Mouse (Mus musculus) stomach, postnatal 0 days (tissue): Measurements from ENCODE around the gene Zfp513. TPM values are rescaled to one million over a fixed set of nuclear protein-coding genes. Genes with fewer than 3 reads are reported as not detected.
A peak's percentile ranks its signal among the peaks of the same experiment; 100 is the strongest.

Source experiments
- ATAC-seq: fragments of 200-750 bp; cut with Nextera tagmentation; 2 replicates; pipeline ENCODE4 v1.8.0; 2017; ENCODE audit not compliant: low FRiP score, low TSS enrichment
- DNase-seq: peaks from one replicate; pipeline ENCODE4 v3.0.0-alpha.2; 2016; ENCODE audit warnings: low spot score
- H3K27ac ChIP-seq: fragments of 300-500 bp; sonication (generic); replicated peaks from 2 replicates; pipeline ENCODE4 v1.5.1; 2014; ENCODE audit warnings: mild to moderate bottlenecking, control low read depth
- H3K27me3 ChIP-seq: fragments of 300-500 bp; sonication (generic); 2 replicates; pipeline ENCODE4 v1.6.1; 2014; ENCODE audit warnings: low read length; ENCODE audit not compliant: control insufficient read depth, insufficient read depth
- H3K36me3 ChIP-seq: fragments of 300-500 bp; sonication (generic); 2 replicates; pipeline ENCODE4 v1.6.1; 2014; ENCODE audit warnings: low read length, mixed read lengths; ENCODE audit not compliant: control insufficient read depth, insufficient read depth
- H3K4me1 ChIP-seq: fragments of 300-500 bp; sonication (generic); replicated peaks from 2 replicates; pipeline ENCODE4 v1.6.1; 2014; ENCODE audit warnings: antibody characterized with exemption; ENCODE audit not compliant: control insufficient read depth, insufficient read depth
- H3K4me2 ChIP-seq: fragments of 300-500 bp; sonication (generic); replicated peaks from 2 replicates; pipeline ENCODE4 v1.6.1; 2014; ENCODE audit warnings: low read depth, mild to moderate bottlenecking, control low read depth, moderate library complexity
- H3K4me3 ChIP-seq: fragments of 300-500 bp; sonication (generic); 2 replicates; pipeline ENCODE4 v1.5.1; 2014; ENCODE audit warnings: low read depth, low read length, control low read depth
- H3K9ac ChIP-seq: fragments of 300-500 bp; sonication (generic); 2 replicates; pipeline ENCODE4 v1.6.1; 2014; ENCODE audit warnings: mild to moderate bottlenecking, low read length, control low read depth, mixed read lengths
- H3K9me3 ChIP-seq: fragments of 300-500 bp; sonication (generic); 2 replicates; pipeline ENCODE4 v1.6.1; 2016; ENCODE audit warnings: low read length; ENCODE audit not compliant: control insufficient read depth
- CTCF ChIP-seq: IDR thresholded peaks from 2 replicates; pipeline ENCODE4 v1.5.1; 2016; ENCODE audit warnings: antibody characterized with exemption, low read depth, mild to moderate bottlenecking, moderate library complexity
- EP300 ChIP-seq: optimal IDR thresholded peaks from 2 replicates; pipeline ENCODE3; 2016; ENCODE audit warnings: antibody characterized with exemption
- WGBS: fragments of 180-500 bp; shearing (Covaris S2); extraction: QIAGEN DNeasy Blood & Tissue Kit; methylation state at CpG from one replicate; pipeline ENCODE4 v1.1.7; 2014; 5-methylcytosine and 5-hydroxymethylcytosine counted together
- polyA plus RNA-seq: library from polyadenylated mRNA; unstranded; fragments of >200 nt; fragmentation: Nextera tagmentation; extraction: Ambion mirVana; gene quantifications from 2 replicates; pipeline ENCODE4 v1.2.1, GENCODE M21; 2015

Gene Zfp513
- polyA plus RNA-seq, 1 experiment from 2014 or later, result 4.8 TPM

GRCm38 (mm10) chr5:31190201-31190600, 11.9 kb downstream of the Zfp513 start:
- DNase-seq (no peak), ATAC-seq (no peak)
- H3K4me3 ChIP-seq, result no peak overlapping the region
- no peak overlapping the region for H3K4me2 ChIP-seq
- H3K9ac ChIP-seq, result no peak overlapping the region
- H3K4me1 ChIP-seq, result 0 out of 2 replicates have a peak, but pooled peaks cover 3% of the 10 kb centered on the region
- H3K36me3 ChIP-seq, result peaks cover 25% of the 10 kb centered on the region; the same call in 1 of the 2 replicates
- no peaks in the 10 kb centered on the region for H3K27me3 ChIP-seq
- no peak for TF ChIP-seq CTCF
- no peak for TF ChIP-seq EP300
- H3K9me3 ChIP-seq, result no peaks in the 10 kb centered on the region
- WGBS, result 85% methylated on average over 9 of the region's 9 CpGs
- H3K27ac ChIP-seq, result no peak overlapping the region

- H3K27ac ChIP-seq, result no peak overlapping the region
- no peak overlapping the region for H3K4me3 ChIP-seq
- no peak overlapping the region for H3K4me2 ChIP-seq
- no peaks in the 10 kb centered on the region for H3K27me3 ChIP-seq
- H3K9me3 ChIP-seq, result no peaks in the 10 kb centered on the region
- H3K4me1 ChIP-seq, result no peaks in the 10 kb centered on the region
- H3K9ac ChIP-seq, result no peak overlapping the region
- ATAC-seq, result no peak
- WGBS, result 64% methylated on average over 4 of the region's 4 CpGs
- TF ChIP-seq EP300, result no peak
- peak; percentile 66 for TF ChIP-seq CTCF
- no peak for DNase-seq
- H3K36me3 ChIP-seq, result peaks cover 22% of the 10 kb centered on the region; the same call in 1 of the 2 replicates
These were observed 13.8 kb downstream of the Zfp513 start for GRCm38 (mm10) chr5:31188223-31188840.

DNA sequence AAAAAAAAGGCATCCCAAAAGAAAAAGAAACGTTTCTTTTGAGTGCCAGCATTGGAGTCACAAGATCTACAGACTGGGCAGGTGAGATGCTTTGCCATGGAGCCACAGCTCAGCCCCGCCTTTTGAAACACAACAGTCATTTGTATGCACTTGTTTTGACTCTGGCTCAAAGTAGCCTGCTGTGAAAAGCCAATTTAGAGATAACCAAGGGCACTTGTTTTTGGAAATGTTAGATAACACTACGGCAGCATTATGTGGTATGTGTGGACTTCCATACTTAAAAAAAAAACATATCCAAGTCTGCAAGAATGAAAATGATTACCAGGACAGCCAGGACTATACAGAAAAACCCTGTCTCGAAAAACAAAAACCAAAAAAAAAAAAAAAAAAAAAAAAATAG, 18.4 kb downstream of the Zfp513 start:
- Histone ChIP-seq H3K9me3 (no peaks in the 10 kb centered on the region), H3K4me1 (no peaks in the 10 kb centered on the region), H3K4me2 (no peak overlapping the region), H3K4me3 (no peak overlapping the region), H3K27ac (no peak overlapping the region), H3K9ac (no peak overlapping the region), H3K27me3 (no peaks in the 10 kb centered on the region), H3K36me3 (peaks cover 14% of the 10 kb centered on the region; the same call in 1 of the 2 replicates)
- TF ChIP-seq CTCF, result no peak
- TF ChIP-seq EP300, result no peak
- WGBS, result 43% methylated on average over 4 of the region's 4 CpGs
- no peak for DNase-seq
- ATAC-seq, result no peak

GRCm38 (mm10) chr5:31181183-31181770, 20.8 kb downstream of the Zfp513 start:
- no peak overlapping the region for H3K27ac ChIP-seq
- no peak for DNase-seq
- no peaks in the 10 kb centered on the region for H3K4me1 ChIP-seq
- no peaks in the 10 kb centered on the region for H3K27me3 ChIP-seq
- H3K36me3 ChIP-seq, result no peaks in the 10 kb centered on the region
- TF ChIP-seq CTCF, result no peak
- 88% methylated on average over 9 of the region's 9 CpGs for WGBS
- no peak overlapping the region for H3K4me3 ChIP-seq
- no peaks in the 10 kb centered on the region for H3K9me3 ChIP-seq
- ATAC-seq, result no peak
- H3K4me2 ChIP-seq, result no peak overlapping the region
- no peak overlapping the region for H3K9ac ChIP-seq

DNA sequence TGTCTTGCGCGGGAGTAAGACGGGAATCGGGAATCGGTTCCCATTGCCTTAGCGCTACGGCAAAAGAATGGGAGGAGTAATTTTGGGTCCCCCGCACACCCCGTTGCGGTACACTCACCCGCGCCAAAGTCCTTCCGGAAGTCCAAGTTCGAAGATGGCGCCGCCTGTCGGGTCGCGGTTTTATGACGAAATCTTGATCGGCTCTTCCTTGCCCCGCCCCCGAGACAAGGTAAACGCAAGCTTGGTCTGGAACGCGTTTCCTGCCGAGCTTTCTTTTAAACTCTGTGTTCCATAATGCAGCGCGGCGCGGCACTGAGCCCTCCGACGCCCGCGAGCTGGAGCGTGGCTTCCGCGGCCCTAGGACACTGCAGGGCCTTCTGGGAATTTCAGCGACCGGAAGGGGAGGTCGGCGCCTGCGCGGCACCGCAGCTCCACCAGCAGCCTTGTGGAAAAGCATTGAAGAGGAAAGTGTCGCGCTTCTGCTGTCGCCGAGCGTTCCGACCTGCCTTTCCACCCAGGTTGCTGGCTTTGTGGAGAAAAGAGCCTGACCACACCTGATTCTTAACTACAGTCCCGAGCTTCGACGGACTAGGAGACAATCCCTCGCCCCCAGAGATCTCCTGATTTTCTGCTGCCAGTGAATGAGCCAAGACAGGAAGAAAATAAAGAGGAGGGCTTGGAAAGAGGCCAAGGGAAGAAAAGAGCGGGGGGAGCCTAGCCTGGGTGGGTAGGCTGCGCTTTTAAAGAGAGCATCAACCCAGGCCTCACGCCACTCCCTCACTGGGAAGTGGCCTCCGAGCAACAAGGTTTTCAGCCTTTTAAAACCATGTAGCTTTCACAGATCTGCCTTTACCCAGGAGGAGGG, 22.1 kb downstream of the Zfp513 start, which contains the start of the genes Gm29609 and Gtf3c2:
Gene Gm29609, minus strand, starts transcription at position 146 of the 865 bp plus-strand sequence.
Gene Gtf3c2, minus strand, starts transcription at position 379 of the 865 bp plus-strand sequence.
- Histone ChIP-seq H3K4me3 (peak within 1 kb of the TSS; percentile 86), H3K4me2 (peak within 1 kb of the TSS; percentile 81), H3K27ac (peak within 1 kb of the TSS; percentile 97), H3K27me3 (no peaks in the 10 kb centered on the region), H3K4me1 (no peaks in the 10 kb centered on the region), H3K9me3 (no peaks in the 10 kb centered on the region), H3K36me3 (no peaks in the 10 kb centered on the region), H3K9ac (peak within 1 kb of the TSS; percentile 74)
- DNase-seq (peak; percentile 94), ATAC-seq (peak; percentile 98)
- TF ChIP-seq CTCF (peak; percentile 36), EP300 (peak; percentile 31)
- under 1% methylated on average over 59 of the region's 59 CpGs for WGBS
